Mouse (Mus musculus) spleen, adult 18-20 months (tissue): ENCODE measurements around the gene Gadl1.
A peak's percentile ranks its signal among the peaks of the same experiment; 100 is the strongest.

ENCODE experiments used
- DNase-seq, 2 experiments: peaks; one replicate each; pipeline ENCODE4 v3.0.0; 2022; ENCODE audit warnings: mixed read lengths in 2 of 2

Gene Gadl1

DNA sequence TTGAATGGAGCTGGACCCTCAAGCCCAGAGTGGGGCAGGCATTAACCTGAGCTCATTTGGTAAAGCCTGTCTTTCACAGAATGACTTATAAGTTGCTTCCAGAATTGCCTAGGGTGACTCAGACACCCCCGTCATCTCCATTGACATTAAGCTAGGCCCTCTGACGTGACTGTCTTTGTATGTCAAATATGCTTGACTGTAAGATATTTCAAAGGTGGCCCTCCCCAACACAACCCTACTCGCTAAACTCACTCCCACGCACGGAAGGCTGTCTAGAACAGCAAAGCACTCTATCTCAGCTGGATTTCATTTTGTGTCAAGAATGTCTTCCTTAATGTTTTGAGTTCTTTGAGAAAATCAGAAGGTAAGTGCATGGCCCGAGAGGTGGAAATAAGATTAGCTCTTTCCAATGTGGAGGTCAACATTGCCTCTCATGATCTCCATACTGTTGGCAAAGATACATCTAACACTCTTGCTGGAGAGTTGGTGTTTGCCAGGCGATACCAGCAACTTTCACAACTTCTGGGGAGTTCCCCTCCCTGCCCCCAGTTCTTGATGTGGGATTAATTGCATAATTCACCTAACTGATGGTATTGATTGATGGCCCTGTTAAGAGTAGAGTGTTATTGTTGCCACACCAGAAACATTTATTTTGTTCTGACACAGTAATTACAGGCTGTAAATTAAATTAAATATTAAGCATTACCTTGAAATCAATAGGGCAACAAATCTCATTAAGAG is 182.0 kb downstream of the Gadl1 start:
- DNase-seq = no peak

DNA sequence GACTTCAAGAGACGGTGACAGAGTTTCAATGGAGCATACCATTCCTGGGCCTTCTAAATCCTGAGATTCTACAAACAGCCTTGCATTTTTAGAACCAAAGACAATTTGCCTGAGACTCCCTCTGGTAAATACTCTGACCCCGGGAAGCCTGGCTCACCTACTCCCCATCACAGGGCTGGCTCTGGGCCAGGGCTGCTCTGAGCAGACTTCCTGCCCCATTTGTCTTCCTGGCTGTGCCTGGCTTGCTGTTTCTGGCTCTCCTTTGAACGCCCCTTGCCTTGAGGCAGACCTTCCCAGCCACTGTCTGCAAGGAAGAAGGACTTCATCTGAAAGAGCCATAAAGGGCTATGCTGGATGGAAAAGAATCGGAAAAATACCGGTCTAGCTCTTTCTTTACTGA is 182.7 kb downstream of the Gadl1 start:
- DNase-seq = no peak

DNA sequence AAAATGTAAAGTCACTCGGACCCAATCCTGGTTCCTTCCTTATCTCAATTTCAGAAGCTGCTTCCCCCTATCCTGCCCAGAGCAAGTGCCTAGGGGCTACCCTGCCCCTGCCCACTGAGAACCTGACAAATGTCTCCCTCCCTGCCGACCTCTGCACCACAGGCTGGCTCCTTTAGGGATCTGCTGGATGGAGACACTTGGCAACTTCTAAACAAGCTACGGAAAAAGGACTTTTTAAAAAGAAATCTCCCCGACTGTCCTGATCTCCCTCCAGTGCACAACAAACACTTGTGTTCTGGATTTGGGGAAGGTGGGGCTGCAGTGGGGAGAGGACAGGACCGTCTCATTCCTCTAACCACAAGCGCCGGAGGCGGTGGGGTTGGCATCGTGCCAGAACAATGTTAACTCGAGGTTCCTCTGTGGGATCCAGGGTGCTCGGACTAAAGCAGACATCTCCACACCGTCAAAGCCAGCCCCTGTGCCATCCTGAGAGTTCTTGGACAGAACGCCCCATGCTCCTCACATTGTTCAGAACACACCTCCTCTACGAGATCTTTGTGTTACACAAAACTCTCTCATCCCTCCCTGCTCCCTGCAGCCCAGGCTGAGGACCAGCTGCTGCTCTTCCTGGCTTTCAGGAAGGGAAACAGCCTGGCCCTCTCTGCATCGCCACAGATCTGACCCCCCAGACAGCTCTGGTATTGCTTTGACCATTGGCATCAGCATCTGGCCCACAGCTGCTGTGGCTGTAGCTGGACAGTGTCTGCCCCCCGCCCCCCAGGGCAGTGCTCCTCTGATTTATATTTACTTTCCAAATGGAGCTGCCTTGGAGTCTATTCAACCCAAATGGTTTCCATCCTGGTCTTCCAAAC is 189.7 kb downstream of the Gadl1 start:
- DNase-seq = no peak

DNA sequence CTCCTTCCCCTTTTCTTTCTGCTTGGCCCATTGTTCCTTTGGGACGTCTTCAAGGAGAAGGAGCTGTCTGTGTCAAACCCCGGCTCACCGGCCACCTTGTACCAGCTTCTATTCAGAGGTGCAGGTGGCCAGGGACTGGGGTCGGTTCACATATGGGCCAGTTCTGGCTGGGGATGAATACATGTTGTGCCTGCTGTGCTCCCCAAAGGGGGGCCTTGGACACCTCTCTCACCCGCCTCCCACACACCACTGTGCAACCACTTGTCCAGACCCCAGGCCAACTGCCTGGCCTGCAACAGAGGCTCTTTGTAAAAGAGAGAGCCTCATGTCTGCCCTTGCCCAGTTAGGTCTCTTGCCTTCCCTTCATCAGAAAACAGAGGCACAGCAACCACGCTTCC is 190.3 kb downstream of the Gadl1 start:
- DNase-seq = no peak

DNA sequence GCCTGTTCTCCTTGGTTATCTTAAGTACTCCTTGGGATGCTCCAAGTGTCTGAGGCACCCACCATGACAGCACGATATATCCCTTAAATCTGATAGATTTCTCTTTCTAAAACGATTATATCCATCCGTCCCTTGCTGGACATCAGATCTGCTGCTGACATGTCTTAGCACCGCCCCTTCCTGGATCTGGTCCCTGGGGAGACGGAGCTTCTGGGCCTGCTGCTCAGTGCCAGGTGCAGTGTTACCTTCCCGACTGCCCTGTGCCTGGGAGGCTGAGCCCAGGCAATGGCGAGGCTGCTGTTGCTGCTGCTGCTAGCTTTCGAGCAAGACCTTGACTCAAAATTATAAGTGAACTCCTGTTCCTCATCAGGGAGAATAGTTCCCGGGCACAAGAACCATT is 190.8 kb downstream of the Gadl1 start:
- no peak for DNase-seq

DNA sequence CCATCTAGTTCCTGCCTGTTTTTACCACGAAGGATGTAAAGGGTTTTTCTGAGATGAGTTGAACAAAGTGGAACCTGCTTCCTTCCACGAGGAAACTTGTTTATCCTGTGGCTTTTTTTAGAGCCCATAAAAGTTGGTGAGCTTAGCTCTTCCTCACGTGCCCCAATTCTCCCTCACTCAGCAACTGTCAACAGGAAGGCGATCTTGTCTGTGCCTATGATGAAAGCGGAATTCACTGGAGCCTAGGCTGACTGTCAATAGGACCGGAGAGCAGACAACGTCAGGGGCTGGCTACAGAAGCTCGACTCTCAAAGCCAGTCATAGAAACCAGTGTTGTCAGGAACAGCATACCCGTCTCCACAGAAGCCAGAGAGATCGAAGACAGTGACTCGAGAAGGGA is 192.6 kb downstream of the Gadl1 start:
- DNase-seq = no peak

DNA sequence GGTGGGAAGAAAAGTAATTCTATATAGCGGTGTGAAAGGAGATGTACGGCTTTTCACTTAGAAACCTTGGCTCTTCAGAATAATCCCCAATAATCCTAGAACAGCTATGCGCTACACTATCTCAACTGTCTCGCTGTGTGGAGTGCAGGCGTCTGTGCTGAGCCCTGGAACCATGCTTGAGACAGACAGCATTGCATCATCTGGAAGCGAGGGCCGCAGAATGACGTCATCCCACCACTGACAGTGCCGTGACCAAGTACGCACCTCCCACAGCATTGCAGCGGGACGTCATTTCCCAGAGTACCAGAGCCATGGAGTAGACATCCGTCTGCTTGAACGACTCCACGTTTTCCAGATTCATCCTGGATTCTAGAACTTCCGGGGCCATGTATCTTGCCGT is 195.5 kb downstream of the Gadl1 start:
- DNase-seq = no peak

DNA sequence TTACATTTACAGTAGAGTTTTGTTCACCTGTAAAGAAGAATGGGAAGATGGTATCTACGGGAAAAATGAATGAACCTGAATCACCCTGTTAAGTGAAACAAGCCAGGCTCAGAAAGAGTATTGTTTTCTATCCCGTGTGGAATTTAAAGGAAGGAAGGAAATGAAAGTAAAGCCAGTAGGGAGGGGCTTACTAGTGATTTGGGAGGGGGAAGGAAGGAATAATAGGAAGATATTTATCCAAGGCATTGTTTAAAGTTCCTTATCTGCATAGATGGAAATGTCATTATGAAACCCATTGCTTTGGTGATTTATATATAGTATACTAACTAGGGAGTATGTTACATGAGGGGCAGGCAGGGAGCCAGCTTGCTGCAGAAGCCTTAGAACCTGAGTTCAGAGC is 199.5 kb downstream of the Gadl1 start:
- DNase-seq = no peak

DNA sequence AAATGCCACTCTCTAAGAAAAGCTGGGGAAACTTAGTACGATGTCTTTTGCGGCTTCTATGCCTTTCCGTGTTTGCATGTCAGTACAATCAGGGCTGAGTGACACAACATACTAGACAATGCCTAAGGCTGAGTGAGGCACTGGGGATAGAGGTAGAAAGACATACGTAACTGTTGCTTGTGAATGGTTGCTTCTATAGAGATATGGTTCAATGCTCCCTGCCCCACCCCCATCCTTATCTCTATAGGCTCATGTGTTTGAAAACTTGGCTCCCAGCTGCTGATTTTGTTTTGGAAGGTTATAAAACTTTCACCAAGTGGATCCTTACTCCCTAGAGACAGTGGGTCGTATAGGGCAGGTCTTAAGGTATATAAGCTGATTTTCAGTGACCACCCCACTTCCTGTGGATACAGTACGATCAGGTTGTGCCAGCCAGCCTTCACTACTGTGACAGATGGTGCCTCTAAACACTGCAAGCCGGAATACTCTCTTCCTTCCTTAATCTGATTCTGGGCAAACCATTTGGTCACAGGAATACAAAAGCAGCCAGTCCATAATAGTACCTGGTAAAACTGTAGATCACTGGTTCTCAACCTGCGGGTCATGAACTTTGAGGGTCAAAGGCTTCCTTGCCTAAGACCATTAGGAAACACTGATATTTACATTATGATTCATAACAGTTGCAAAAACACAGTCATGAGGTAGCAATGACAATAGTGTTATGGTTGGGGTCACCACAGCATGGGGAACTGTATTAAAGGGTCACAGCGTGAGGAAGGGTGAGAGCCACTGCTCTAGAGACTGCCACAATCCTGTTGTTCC is 202.1 kb downstream of the Gadl1 start:
- no peak for DNase-seq

DNA sequence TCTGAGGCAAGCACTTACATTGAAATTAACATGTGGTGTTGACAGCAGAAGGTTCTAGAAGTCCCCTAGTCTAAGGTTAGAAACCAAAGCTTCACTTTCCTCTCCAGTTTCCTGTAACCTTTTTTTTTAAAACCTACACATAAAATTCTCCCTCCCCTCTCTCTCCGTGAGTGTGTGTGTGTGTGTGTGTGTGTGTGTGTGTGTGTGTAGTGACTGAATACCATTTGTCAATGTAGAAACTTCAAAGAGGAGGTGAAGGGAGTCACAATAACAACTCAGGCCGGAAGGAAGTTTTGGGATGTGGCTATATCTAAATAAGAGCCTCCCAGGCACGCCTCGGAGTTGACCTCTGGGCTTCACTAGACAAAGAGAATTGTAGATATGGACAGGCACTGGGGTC is 205.1 kb downstream of the Gadl1 start:
- DNase-seq = no peak

DNA sequence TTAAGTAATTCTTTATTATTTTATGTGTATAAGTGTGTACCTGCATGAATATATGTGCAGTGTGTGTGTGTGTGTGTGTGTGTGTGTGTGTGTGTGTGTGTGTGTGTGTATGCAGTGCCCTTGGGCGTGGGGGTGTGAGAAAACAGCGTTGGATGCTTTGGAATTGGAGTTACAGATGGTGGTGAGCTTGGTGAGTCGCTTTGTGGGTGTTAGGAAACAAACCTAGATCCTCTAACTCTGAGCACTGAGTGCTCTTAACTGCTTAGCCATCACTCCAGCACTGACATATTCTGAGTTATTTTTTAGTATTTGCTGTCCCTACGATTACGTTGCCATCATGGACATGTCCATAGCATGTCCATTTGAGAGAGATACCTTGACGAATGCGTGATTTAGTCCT is 206.6 kb downstream of the Gadl1 start:
- no peak for DNase-seq

DNA sequence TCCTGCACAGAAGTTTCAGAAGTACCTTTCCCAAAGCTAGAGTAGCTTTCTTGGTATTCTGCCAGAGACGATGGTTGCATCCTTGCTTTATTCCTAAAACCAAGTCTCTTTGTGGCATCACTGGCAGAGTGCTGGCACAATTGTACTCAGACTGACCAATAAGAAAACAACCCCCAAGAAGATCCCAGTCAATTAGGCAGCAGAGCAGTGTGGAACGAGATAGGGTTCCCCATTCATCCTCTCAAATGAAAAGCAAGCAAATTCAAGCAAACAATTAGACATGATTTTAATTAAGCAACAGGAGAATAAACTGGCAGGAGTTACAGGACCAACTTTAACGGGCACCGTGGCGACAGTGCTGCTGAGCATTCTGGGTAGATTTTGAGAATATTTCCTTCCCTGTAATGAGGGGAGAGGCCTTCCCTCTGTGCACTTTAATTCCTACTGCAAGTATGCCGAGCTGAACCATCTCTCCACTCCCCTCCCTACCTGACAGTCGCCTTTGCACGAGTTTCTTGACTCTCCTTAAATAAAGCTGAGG is 209.1 kb downstream of the Gadl1 start:
- DNase-seq = no peak

DNA sequence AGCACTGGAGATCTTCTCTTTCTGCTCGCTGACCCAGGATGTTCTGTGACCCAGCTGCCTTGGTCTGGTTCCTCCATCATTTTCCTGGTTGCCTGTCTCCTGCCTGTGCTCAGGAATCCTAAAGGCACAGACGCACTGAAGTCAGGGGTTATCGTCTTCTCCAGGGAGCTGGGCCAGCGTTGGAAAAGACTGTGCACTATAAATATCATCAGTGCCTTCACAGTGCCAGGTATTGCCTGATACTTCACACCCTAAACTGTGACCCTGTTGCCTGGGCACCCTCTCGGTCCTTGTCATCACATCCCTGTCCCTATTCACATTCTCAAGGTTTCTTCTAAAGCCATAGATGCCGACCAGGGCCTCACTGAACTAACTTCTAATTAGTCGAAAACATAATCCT is 210.7 kb downstream of the Gadl1 start:
- DNase-seq = no peak

DNA sequence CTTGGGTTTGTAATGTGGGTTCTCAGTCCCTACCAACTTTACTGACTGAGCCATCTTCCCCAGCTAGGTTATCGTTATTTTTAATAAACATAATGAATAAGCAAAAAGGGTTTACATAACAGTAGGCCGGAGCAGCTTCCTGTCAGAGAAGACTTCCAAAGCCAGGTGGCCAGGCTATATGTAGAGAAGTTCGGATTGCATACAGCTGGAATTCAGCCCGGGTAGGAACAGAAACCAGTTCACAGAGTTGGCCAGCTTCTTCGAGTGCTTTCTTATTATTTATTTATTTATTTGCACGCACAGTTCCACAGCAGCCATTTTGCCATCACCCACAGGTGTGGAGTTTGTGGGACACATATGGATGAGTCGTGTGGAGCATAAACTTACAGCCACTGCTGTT is 212.2 kb downstream of the Gadl1 start:
- DNase-seq = no peak

DNA sequence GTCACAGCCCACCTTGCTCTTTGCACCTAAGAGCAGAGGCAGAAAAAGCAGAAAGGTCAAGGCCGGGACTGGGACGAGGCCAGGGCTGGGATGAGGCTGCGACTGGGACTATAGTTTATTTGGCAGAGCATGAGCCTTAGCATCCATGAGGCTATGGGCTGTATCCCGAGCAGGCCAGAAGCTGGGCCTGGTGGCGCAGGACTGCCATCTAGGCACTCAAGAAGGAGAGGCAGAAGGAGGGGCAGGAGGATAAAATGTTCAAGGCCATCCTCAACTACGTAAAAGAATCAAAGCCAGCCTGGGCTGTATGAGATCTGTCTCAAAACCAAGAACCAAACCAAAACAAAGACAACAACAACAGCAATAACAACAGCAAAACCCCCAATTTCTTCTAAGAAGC is 213.3 kb downstream of the Gadl1 start:
- no peak for DNase-seq

DNA sequence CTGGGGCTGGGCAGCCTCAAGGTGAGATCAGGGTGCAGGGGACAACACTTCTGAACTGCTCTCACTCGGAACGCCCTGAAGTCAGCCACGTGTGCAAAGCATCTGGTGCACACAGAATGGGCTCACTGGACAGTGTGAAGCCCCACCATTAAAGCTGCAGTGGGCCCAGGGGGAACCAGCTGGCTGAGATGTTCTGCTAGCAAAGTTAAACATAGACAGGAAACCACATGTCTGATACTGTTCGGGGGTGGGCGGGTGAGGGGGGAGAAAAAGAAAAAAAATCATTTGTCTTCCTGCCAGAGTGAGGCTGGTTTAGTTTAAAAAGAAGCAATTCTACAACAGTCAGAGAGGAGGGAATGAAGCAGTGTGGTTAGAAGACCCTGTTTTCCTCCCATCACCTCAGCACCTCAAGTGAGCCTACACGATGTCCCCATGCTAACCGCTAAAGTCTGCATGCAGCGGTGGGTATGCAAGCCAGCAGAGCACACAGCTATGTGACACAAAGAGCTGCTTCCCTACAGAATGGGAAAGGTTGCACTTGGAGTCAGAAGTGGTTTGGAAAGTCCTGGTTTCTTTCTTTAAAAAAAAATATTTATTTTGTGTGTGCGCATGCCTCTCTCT is 213.8 kb downstream of the Gadl1 start:
- DNase-seq = peak; percentile 53 to 61
